Mouse (Mus musculus) cerebellum, postnatal 36 days (tissue): ENCODE results near the gene Socs5.

Experiments
- DNase-seq, 2 experiments: peaks; one replicate each; pipeline ENCODE4 v3.0.0; 2021 to 2022; ENCODE audit warnings: mixed read lengths in 2 of 2

Socs5 gene

DNA sequence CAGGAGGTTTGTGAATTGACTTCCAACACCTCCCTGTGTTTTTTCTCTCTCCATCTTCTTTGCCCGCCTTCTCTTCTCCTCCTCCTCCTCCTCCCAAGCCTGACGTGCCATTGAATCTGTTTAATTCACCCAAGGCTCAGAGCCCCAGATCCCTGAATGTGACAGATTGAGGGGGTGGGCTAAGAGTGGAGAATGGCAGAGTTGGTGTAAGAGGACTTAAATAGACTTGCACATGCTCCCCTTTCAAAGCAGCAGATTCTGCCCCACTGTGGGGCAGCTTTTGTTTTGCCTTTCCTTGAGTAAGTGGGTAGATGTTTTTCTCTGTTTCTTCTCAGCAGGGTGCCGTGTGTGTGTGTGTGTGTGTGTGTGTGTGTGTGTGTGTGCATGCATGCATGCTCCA is 61.6 kb downstream of the Socs5 start:
- DNase-seq: no peak

DNA sequence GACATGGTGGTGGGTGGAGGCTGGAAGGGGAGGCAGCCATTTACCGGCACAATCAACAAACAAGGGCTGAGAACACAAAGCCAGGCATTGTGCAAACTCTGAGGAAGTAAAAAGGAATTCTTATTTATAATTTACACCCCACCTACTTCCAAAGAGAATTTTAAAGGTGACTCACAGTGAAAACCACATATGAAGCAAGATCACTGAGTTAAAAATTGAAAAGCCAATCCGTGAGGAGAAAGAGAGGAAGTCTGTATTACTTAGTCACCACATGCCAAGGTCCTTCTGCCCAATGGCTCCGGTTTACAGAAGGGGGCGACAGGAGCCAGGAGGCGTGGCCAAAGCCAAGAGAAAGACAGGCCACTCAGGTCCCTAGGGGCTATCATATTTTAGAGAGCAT is 62.9 kb downstream of the Socs5 start:
- DNase-seq: no peak

DNA sequence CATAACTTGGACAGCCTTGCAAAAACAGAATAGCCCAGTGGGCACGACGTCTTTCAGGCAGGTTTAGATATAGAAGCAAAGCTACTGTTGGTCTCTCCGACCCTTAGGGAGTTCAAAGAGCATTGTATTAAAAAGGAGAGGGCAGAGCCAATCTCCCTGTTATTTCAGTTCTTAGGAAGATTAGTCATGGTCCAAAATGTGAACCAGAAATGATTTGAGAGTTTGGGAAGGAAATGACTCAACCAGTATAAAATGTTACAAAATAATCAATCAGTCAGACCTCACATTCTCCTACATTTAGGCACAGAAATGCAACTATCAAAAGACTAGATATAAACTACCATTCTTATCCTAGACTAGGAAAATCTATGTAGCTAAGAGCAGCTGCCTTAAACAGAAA is 64.6 kb downstream of the Socs5 start:
- no peak for DNase-seq

DNA sequence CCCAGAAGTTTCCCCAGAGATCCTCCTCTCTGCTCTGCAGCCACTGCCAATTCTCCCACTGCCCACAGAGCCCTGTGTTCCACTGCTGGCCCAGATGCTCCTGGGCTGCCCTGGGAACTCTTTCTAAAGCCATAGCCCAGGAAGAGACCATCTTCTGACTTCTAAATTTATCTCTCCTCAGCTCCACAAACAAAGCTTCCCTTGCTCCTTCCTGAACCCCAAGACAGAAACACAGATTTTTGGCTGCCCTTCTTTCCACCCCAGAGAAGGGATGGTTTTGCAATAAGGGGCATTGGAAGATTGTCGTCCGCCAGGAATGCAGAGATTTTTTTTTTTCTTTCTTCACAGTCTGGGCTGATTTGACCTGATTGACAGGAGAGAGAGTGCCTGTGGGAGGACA is 66.5 kb downstream of the Socs5 start:
- DNase-seq: no peak

DNA sequence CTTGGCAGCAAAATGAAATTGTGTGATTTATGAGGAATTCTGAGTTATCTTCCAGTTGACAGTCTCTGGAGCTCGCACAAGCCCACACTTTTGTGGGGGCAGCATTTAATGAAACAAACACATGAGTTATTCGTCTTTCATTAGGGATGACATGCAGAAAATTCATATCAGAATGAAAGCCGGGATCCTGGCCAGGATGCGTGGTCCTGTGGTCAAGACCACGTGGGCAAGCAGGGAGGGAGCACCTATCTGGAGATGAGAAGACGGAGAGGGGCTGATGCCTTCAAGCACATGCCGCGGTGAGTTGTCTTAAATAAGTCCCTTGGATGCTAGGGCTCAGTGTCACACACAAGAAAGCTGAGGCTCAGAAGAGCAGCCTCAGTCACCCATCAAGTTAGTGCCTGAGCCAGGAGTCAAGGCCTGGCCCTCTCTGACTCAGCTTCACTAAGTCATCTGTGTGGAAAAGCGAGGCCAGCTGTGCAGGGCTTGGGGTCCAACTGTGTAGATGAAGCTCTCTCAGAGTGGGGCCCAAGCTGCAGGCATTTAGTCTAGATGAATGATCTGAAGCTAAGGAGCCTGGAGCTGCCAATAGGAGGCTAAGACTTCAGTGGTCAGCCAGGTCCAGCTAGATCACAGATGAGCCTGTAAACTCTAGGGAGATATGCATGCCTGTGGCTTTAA is 67.3 kb downstream of the Socs5 start:
- no peak for DNase-seq

DNA sequence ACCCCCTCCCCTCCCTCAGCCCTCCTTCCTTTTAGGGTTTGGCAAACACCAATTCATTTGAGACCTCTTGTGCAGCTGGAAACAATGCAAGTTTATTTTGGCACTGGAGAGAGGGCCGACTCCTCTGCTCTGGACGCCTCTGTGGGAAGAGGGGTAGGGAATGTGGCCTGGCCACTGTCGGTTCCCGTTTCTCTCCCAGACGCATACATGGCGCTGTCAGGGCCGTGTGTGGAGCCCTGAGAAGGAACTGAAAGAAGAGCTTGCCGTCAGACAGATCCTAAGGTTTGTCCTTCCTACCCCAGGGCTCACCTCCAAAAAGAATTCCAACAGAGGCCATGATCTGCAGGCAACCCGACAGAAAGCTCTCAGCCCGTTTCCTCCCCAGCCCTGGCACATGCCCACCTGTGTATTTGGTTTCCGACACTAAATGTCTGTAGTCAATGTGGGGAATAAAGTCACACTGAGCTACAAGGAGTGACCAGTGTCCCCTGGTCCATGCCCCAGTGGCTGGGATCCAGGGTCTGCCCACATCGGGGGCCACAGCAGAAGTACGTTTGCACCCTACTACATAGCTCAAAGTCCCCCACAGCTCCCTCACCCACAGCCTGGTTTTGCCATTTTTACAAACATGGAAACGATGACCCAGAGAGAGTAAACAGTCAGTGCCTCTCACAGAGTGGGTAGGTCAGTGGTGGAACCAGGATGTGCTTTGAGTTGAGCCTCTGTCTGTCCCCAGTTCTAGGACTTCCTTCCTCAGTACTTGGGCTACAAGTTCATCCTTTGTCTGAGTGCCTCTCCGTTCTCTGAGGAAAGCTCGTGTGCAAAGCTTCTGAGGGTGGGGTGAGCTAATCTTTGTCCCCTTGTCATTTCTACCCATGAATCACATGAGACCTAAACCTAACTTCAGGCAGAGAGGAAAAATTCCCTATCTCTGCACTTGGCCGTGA is 68.9 kb downstream of the Socs5 start:
- DNase-seq: no peak

DNA sequence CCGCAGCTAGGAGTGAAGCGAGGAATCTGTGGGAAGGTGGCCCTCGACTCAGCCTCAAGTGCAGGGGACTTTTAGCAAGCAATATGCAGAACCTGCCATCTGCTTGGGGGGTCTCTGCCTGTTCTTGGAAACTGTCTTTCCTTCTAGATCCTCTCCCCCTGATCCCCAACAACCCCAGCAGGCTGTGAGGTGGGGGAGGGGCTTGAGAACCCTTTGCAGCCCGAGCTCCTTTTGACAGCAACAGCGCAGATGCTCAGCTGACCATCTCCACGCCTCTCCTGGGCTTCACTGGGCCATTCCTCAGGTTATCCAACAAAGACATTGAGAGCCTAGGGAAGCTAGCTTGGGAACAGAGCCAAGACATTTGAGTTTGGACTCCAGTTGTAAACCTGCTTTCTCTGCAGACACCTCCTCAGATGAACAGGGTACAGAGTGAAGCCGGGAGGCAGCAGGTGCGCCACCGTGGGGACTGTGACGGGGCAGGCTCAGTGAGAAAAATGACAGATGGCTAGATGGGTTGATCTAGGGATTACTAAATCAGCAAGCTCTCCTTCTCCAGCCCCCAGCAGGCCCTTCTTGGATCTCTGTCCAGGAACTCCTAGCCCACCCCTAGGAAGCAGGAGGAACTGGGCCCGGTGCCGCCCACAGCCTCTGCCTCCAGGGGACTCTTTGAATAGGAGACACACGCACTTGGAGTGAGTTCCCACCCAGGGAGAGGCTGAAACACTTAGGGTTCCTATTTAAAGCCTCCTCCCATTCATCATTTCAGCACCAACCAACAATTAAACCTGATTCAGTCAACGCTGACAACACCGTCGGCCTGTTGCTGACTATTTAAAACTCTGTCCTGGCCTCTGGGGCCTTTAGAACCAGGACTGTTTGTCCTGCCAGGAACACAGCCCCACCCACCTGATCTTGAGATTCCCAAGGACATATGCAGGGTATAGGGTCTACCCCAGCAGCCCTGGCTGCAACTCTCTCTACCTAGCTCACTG is 71.4 kb downstream of the Socs5 start:
- DNase-seq: peak; percentile 59 to 62

DNA sequence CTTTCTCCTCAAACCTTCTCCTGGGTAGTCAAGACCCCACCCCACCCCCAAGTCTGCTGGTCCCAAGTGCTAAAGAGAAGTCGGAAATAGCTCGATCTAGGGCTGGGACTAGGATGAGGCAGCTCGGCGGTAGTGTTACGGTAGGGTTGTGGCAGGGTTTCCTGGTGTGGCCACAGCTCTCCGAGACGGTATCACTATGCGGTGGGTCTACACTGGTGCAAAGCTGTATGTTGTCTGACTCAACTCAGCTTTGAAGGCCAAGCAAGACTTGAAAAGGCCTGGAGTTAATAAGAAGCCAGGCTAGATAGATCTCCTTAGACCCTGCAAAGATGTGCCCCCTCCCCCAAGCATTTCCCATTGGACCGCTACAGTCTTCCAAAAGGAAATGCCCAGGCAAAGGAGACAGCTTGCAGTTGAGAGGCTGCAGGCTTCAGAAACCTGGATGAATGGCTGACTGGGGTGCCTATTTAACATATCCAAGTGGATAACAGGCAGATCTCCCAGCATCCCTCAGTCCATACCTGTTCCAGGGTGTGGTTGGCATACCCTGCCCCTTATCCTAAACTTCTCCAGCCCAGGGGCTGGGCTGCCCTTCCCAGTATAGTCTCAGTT is 72.6 kb downstream of the Socs5 start:
- DNase-seq: no peak

DNA sequence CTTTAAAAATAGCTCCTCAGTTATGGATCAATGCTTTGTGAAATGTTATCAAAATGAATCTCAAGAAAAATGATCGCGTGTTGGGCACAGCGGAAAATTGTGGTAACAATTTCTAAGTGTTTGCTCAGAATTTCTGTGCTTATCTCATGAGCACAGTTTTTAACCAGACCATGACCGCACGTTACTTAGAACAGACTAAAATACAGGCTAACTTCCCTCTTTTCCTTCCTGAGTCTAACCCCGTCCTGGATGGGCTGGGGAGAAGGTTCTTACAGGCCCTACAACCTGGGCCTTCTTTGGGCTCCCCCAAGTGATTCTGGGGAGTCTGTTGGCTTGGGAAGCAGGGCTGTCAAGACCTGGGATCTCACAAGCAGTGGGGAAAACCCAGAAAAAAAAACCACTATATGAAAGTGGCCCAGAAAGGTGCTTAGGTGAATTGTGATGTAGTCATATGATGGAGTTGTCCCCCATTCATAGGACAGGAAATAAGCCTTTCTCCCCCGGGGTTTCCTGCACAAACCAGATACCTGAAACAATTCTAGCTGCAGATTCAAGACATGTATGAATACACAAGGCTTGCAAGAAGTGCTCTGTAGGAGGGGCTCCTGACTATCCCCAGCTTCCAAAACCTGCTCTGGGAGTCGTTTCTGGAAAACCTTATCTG is 74.3 kb downstream of the Socs5 start:
- no peak for DNase-seq

DNA sequence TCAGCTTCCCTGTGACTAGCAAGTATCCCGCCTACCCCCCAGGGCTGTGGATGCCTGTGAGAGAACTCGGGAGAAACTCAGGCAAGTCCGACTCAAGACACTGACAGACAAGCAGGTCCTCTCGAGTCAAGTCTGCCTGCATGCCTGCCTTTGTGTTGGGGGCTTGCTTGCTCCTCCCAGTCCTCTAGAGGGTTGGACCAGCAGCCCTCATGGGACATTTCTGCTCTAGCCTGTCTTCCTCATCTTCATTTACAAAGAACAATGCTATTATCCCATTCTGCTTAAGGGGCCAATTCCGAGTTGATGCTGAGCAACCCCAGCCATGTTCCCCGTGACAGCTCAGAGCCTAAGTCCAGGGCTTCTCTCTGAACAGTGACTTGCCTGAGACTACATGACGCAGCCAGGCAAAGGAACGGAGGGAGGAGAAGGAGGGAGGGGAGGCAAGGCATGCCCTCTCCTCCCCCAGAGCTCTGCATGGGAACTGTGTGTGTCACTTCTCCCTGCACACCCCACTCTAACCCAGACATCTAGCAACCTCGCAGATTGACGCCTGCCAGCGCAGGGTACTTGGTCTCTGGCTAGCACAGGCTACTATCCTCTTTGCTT is 78.1 kb downstream of the Socs5 start:
- DNase-seq: no peak

DNA sequence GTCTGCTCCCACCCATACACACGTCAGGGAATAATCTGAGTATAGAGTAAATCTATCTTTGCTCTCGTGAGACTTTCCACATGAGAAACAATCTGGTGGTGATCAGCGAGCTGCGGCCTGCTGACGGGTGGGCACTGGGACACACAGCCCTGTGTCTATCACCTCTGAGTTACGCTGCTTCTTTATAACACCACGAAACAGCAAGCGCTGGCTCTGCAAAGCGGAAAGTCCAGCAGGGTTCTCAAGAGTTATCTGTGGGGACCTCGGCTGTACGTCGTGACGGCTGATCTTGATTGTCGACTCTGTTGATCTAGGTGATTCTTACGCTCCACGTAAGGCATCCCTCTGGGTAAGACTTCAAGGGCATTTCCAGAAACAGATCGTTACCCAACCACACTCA is 79.5 kb downstream of the Socs5 start:
- no peak for DNase-seq
